Mouse (Mus musculus) testis, adult 2 months (tissue): ENCODE measurements around the gene Chd9. TPM values are rescaled to one million over a fixed set of nuclear protein-coding genes. Genes with fewer than 3 reads are reported as not detected.
A peak's percentile ranks its signal among the peaks of the same experiment; 100 is the strongest.

Source experiments
- H3K27ac ChIP-seq: fragments of 200-500 bp; 2 replicates; pipeline ENCODE4 v1.5.1; 2012; ENCODE audit warnings: low read depth, low read length; ENCODE audit not compliant: control insufficient read depth, insufficient read depth
- H3K27me3 ChIP-seq: fragments of 200-500 bp; 2 replicates; pipeline ENCODE4 v1.6.1; 2012; ENCODE audit warnings: mild to moderate bottlenecking, low read length, moderate library complexity; ENCODE audit not compliant: control insufficient read depth, insufficient read depth
- H3K36me3 ChIP-seq: fragments of 200-500 bp; 2 replicates; pipeline ENCODE4 v1.6.1; 2012; ENCODE audit warnings: mild to moderate bottlenecking, low read length; ENCODE audit not compliant: control insufficient read depth, insufficient read depth
- H3K4me1 ChIP-seq: fragments of 200-500 bp; 2 replicates; pipeline ENCODE4 v1.6.1; 2012; ENCODE audit warnings: low read length; ENCODE audit not compliant: control insufficient read depth, insufficient read depth
- H3K4me3 ChIP-seq: fragments of 200-500 bp; 2 replicates; pipeline ENCODE4 v1.5.1; 2012; ENCODE audit warnings: low read depth, mild to moderate bottlenecking, low read length, moderate library complexity, mixed read lengths; ENCODE audit not compliant: control insufficient read depth
- CTCF ChIP-seq: fragments of 200-500 bp; IDR thresholded peaks from 2 replicates; pipeline ENCODE4 v1.5.1; 2012; ENCODE audit warnings: low read depth, mild to moderate bottlenecking, inconsistent platforms, low read length, moderate library complexity; ENCODE audit not compliant: control insufficient read depth, insufficient read depth, insufficient replicate concordance
- POLR2A ChIP-seq: fragments of 200-500 bp; IDR thresholded peaks from 2 replicates; pipeline ENCODE4 v1.6.1; 2012; ENCODE audit warnings: low read depth, mild to moderate bottlenecking, inconsistent platforms, low read length, moderate library complexity; ENCODE audit not compliant: control insufficient read depth
- polyA plus RNA-seq: library from polyadenylated mRNA; depleted of rRNA; stranded (reverse); fragments of >200 nt; gene quantifications from 2 replicates; pipeline ENCODE4 v1.2.3, GENCODE M21; 2012

The Chd9 gene
- polyA plus RNA-seq, 1 experiment: 14.3 TPM

DNA sequence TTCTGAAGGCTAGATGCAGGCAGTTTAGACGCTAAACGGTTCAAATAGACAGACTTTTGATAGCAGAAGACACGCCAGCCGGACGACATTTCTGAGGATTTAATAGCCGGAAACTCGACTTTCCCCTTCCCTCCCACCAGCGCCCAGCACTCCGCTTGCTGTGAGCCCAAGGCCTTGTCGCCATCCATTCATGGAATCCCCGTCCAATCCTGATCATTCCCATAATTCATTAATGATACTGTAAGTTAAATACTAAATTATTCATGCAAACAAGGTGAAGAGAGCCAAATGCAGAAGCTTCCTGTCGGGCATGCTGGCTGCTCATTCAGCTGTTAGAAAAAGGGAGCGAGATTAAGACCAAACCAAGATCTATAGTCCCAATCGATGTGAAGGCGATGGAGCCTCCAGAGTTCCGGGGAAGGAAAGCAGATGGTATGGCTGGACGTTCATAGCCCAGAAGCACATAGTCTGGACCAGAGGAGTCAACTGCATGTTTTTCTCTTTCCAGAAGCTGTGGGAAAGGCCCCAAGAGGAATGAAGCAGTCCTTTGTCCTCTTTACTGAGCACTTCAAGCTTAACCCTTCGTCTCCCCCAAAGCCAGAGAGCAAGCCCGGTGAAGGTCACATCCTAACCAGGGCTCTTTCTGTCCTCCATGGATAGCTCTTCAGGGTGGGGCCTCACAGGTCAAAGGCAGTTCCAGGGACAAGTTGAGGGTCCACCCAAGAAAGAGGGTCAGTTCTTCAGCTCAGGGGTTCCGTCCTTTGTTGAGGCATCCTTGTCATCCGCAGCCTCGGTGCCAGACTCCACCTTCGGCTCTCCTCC lies 11.9 kb upstream of the Chd9 start:
- no peaks in the 10 kb centered on the region for H3K36me3 ChIP-seq
- TF ChIP-seq CTCF (no peak), POLR2A (no peak)
- H3K4me1 ChIP-seq: peaks cover 15% of the 10 kb centered on the region
- no peak overlapping the region for H3K27ac ChIP-seq
- H3K27me3 ChIP-seq: no peaks in the 10 kb centered on the region
- H3K4me3 ChIP-seq: peak overlapping the region; percentile 83

DNA sequence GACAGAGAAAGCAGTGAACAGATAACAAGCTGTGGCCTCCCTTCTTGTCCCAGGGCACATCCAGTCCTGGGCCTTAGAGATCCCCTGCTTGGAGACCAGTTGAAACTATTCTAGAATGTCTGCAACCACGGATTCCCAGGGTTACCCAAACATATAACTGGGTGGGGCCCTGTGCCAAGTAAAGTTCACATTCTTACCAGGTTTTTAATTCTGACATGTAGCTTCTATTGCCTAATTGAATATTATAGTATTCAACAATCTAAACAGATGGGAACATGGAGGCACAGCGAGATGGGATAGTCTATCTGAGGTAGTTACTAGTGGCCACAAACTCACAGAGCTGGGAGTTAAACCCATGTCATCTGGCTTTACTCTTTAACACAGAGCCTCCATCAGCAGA lies 10.9 kb upstream of the Chd9 start, which contains the start of gene Gm19935:
Gene Gm19935, minus strand, starts transcription at position 101 of the 400 bp plus-strand sequence.
- TF ChIP-seq CTCF (no peak), POLR2A (no peak)
- Histone ChIP-seq H3K4me3 (peak within 1 kb of the TSS; percentile 83), H3K27me3 (no peaks in the 10 kb centered on the region), H3K36me3 (no peaks in the 10 kb centered on the region), H3K4me1 (peaks cover 15% of the 10 kb centered on the region), H3K27ac (no peak within 1 kb of the TSS)

DNA sequence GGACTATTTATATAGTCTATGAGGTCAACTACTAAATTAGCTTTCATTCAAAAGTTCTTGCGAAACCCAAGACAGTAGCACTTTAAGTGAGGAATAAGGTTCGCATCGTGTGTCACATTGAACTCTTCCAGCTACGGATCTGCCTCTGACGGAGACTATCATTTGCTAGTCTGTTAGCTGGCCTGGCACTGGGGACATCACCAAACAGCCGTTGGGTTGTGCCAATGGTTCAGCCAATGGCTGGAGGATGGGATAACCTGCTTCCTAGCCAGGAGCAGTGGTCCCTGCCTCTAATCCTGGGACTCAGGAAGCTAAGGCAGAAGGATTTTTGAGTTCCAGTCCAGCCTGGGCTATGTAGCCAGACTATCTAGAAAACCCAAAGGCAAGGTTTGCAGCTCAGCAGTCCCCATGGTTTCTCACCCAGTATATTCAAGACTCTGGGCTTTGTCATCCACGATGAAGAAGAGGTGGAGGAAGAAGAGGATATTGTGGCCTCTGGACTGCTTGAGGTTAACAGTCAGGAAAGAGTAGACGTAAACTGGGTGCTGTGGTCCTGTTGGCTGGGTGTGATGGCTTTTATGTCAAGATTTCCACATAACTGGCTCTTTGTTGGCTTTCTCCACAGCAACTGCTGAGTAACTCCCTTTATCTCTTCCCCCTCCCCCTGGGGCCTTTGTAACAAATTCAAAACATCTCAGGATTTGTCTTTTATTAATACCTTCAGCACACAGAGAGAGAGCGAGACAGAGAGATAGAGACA lies 8.4 kb upstream of the Chd9 start:
- Histone ChIP-seq H3K36me3 (no peaks in the 10 kb centered on the region), H3K27ac (no peak overlapping the region), H3K4me1 (peaks cover 12% of the 10 kb centered on the region), H3K27me3 (no peaks in the 10 kb centered on the region), H3K4me3 (no peak overlapping the region)
- TF ChIP-seq CTCF: no peak
- no peak for TF ChIP-seq POLR2A

DNA sequence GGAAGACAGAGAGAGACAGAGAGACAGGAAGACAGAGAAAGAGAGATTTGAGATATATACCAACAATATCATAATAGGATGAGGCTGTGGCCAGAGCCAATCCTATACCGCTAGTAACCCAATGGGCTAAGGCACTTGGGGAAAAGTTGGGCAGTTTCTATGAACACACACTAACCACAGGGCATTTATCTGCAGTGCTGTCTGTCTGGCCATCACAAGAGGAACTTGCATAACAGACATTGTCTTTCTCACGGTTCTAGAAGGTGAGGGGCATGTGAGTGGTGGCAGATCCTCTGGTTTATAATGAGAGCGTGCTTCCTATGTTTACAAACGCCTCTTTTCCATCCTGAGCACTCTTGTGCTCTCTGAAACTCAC lies 7.8 kb upstream of the Chd9 start:
- Histone ChIP-seq H3K4me1 (peaks cover 12% of the 10 kb centered on the region), H3K4me3 (no peak overlapping the region), H3K27me3 (no peaks in the 10 kb centered on the region), H3K27ac (no peak overlapping the region), H3K36me3 (no peaks in the 10 kb centered on the region)
- TF ChIP-seq CTCF (no peak), POLR2A (no peak)

DNA sequence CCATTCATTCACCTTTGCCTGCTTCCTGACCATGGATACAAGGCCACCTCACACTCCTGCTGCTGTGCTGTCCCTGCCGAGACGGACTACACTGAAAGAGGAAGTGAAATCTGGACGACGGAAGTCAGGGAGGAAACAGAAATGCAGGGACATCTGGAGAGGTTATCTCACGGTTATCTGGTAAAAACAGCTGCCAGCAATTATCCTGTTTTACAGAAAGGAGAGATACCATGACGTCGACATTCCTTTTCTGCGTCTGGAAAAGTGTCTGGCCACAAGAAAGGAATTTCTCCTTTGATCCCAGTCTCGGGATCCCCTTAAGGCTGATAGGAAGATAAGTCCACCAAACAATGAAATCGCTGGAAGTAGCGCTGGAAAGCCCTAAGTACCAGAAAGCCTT lies 5.7 kb upstream of the Chd9 start:
- H3K27ac ChIP-seq: no peak overlapping the region

DNA sequence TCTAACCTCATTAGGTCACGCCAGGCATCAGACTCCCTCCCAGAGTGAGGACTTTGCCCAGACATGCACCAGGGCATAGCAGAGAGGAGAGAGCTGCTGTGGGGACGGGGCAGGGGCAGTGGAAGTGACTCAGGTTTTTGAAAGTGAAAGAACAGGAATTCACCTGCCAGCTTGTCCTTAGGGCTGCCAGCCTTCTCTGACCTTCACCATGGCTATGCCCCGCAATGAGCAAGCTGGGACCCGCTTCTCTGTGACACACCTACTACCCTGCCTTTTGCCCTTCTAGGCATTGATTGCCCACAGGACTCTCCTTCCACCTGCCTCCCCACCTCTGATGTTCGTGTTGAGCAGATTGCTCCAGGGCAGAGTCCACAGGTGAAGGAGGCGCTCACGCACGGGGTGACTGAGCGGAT lies 2.7 kb upstream of the Chd9 start:
- no peaks in the 10 kb centered on the region for H3K36me3 ChIP-seq
- no peak for TF ChIP-seq POLR2A
- no peak for TF ChIP-seq CTCF
- no peaks in the 10 kb centered on the region for H3K27me3 ChIP-seq
- H3K4me1 ChIP-seq: peaks cover 12% of the 10 kb centered on the region
- H3K4me3 ChIP-seq: no peak overlapping the region
- no peak overlapping the region for H3K27ac ChIP-seq

More for the DNA sequence above, 5.7 kb upstream of the Chd9 start:
- no peak overlapping the region for H3K4me3 ChIP-seq
- TF ChIP-seq POLR2A: no peak
- TF ChIP-seq CTCF: no peak
- no peaks in the 10 kb centered on the region for H3K27me3 ChIP-seq
- no peaks in the 10 kb centered on the region for H3K36me3 ChIP-seq
- 0 out of 2 replicates have a peak, but pooled peaks cover 2% of the 10 kb centered on the region for H3K4me1 ChIP-seq
